Mouse (Mus musculus): ENCODE measurements around the gene Pitpnc1. TPM values are rescaled to one million over a fixed set of nuclear protein-coding genes. Genes with fewer than 3 reads are reported as not detected.

The Pitpnc1 gene
- total and polyA plus RNA-seq, 3 experiments: 2.4 to 5.4 (median 3.6) TPM

GRCm38 (mm10) chr11:107299511-107300120 is 170.9 kb downstream of the Pitpnc1 start:
- H3K9me3 ChIP-seq (replicated peaks; ENCODE audit: low read length): peaks cover 7% of the 10 kb centered on the region
- DNase-seq (ENCODE audit: extremely low read depth): peak; percentile 58
- H3K4me2 ChIP-seq (ENCODE audit: insufficient read depth, low read depth, poor library complexity, severe bottlenecking): no peak overlapping the region
- no peak overlapping the region for H3K9ac ChIP-seq (ENCODE audit: insufficient read depth, low read depth)
- no peaks in the 10 kb centered on the region for H3K79me2 ChIP-seq (replicated peaks; ENCODE audit: control insufficient read depth, extremely low read depth, insufficient read depth, poor library complexity, severe bottlenecking)
- no peak overlapping the region for H3K27ac ChIP-seq (ENCODE audit: insufficient read depth, low read depth)
- H3K27me3 ChIP-seq (replicated peaks): no peaks in the 10 kb centered on the region
- H3K4me1 ChIP-seq (ENCODE audit: control insufficient read depth in 1 of 2, insufficient read depth in 2 of 2): peaks cover 8 to 42% of the 10 kb centered on the region in 2 experiments
- no peak overlapping the region for H3K4me3 ChIP-seq (replicated peaks in 1 of 3; ENCODE audit: low read depth in 2 of 3, low read length in 2 of 3, poor library complexity in 1 of 3)
- dilution Hi-C loops (cut with MboI; ENCODE audit: extremely low pct_ligation_motif_present, extremely low pct_unique_long_range_greater_than_20kb, low sequenced_read_pairs): no loop called here
- in situ Hi-C loops (cut with MboI; ENCODE audit: low pct_ligation_motif_present, low pct_unique_long_range_greater_than_20kb, low sequenced_read_pairs): no loop called here
- H3K36me3 ChIP-seq (replicated peaks in 1 of 2; ENCODE audit: control insufficient read depth in 1 of 2, insufficient read depth in 1 of 2, low read length in 1 of 2): no peaks in the 10 kb centered on the region
- TF ChIP-seq MXI1 (IDR thresholded peaks at IDR 0.05; ENCODE audit: low read depth, low read length) (no peak), E2F4 (IDR thresholded peaks at IDR 0.05; ENCODE audit: insufficient replicate concordance, low read depth, low read length) (no peak), CHD2 (IDR thresholded peaks at IDR 0.05; ENCODE audit: low read length) (no peak), JUN (IDR thresholded peaks at IDR 0.05; ENCODE audit: insufficient read depth, low read depth, low read length) (no peak), ZMIZ1 (IDR thresholded peaks at IDR 0.05; ENCODE audit: low read depth, low read length) (no peak), MAZ (IDR thresholded peaks at IDR 0.05; ENCODE audit: low read depth, low read length) (no peak), RAD21 (IDR thresholded peaks at IDR 0.05; ENCODE audit: low read depth, low read length) (no peak)

GRCm38 (mm10) chr11:107296176-107296575 is 174.3 kb downstream of the Pitpnc1 start:
- H3K9me3 ChIP-seq (replicated peaks; ENCODE audit: low read length): peaks cover 7% of the 10 kb centered on the region
- no peaks in the 10 kb centered on the region for H3K36me3 ChIP-seq (replicated peaks in 1 of 2; ENCODE audit: control insufficient read depth in 1 of 2, insufficient read depth in 1 of 2, low read length in 1 of 2)
- no peak overlapping the region for H3K9ac ChIP-seq (ENCODE audit: insufficient read depth, low read depth)
- H3K4me1 ChIP-seq (ENCODE audit: control insufficient read depth in 1 of 2, insufficient read depth in 2 of 2): peaks cover 12 to 46% of the 10 kb centered on the region in 2 experiments
- no peak overlapping the region for H3K27ac ChIP-seq (ENCODE audit: insufficient read depth, low read depth)
- no peak overlapping the region for H3K4me2 ChIP-seq (ENCODE audit: insufficient read depth, low read depth, poor library complexity, severe bottlenecking)
- H3K4me3 ChIP-seq (replicated peaks in 1 of 3; ENCODE audit: low read depth in 2 of 3, low read length in 2 of 3, poor library complexity in 1 of 3): no peak overlapping the region
- no peak for DNase-seq (ENCODE audit: extremely low read depth)
- in situ Hi-C loops (cut with MboI; ENCODE audit: low pct_ligation_motif_present, low pct_unique_long_range_greater_than_20kb, low sequenced_read_pairs) (no loop called here), dilution Hi-C loops (cut with MboI; ENCODE audit: extremely low pct_ligation_motif_present, extremely low pct_unique_long_range_greater_than_20kb, low sequenced_read_pairs) (no loop called here)
- no peaks in the 10 kb centered on the region for H3K79me2 ChIP-seq (replicated peaks; ENCODE audit: control insufficient read depth, extremely low read depth, insufficient read depth, poor library complexity, severe bottlenecking)
- H3K27me3 ChIP-seq (replicated peaks): no peaks in the 10 kb centered on the region
- TF ChIP-seq PAX5 (IDR thresholded peaks at IDR 0.05; ENCODE audit: low read length) (no peak), ZKSCAN1 (IDR thresholded peaks at IDR 0.05; ENCODE audit: borderline replicate concordance, low read depth, low read length) (no peak), JUND (conservative IDR thresholded peaks at IDR 0.05; ENCODE audit: low read depth, low read length) (no peak), ZNF384 (IDR thresholded peaks at IDR 0.05; ENCODE audit: low read depth, low read length) (no peak), HCFC1 (IDR thresholded peaks at IDR 0.05; ENCODE audit: low read depth, low read length) (no peak), NELFE (IDR thresholded peaks at IDR 0.05; ENCODE audit: low read depth, low read length) (no peak), TBP (conservative IDR thresholded peaks at IDR 0.05; ENCODE audit: low read depth, low read length) (no peak)
